Mouse (Mus musculus): Measurements from ENCODE around the gene Dnttip1.
"Not testable (repeated sequence)": the region's sequence is repeated elsewhere in the genome, so short reads cannot be mapped to it uniquely, and the experiment has no call there.

The Dnttip1 gene

DNA sequence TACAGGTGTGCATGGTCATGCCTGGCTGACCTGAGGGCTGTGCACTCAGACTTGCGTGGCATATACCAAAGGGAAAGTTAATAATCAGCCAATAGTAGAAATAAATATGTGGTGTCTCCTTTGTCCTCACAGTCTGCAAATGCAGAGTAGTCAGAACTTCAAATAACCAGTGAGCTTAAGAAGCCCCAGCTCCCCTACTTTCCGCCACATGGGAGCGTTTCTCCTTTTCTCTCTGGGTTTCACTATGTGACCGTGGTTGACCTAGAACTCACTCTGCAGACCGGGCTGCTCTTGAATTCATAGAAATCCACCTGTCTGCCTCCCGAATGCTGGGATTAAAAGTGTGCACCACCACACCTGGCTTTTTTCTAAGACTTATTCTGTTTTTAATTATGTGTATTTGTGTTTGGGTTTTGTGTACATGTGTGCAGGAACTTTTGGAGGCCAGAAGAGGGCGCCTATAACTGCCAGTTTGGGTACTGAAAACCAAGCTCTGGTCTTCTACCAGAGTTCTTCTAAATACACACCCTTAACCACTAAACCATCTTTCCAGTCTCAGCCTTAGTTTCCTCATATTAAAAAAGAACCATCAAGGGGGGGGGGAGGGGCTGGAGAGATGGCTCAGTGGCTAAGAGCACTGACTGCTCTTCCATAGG is 38.3 kb downstream of the Dnttip1 start:
- no peak for DNase-seq

DNA sequence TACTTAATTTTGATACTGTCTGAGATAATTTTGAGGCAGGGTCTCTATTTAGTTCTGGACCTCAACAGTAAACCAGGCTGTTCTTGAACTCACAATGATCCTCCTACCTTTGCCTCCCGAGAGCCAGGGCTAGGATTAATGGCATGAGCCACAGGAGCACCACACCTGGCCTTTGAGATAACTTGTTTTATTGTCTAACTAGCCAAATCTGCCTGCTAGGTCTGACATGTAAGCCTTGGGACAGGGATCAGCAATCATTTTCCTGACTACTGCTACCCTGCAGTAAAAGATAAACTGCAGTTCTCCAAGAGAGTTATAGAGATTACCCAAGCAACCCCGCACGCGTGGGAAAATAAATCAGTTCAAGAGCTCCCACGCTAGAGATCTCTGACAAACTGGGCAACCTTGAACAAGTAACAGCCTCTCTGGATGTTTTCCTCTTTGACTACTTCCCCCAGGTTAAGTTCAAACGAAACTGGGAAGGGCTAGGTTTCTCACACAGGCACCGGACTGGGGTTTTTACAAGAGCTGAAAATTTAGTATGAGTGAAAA is 39.2 kb downstream of the Dnttip1 start:
- no peak for DNase-seq

DNA sequence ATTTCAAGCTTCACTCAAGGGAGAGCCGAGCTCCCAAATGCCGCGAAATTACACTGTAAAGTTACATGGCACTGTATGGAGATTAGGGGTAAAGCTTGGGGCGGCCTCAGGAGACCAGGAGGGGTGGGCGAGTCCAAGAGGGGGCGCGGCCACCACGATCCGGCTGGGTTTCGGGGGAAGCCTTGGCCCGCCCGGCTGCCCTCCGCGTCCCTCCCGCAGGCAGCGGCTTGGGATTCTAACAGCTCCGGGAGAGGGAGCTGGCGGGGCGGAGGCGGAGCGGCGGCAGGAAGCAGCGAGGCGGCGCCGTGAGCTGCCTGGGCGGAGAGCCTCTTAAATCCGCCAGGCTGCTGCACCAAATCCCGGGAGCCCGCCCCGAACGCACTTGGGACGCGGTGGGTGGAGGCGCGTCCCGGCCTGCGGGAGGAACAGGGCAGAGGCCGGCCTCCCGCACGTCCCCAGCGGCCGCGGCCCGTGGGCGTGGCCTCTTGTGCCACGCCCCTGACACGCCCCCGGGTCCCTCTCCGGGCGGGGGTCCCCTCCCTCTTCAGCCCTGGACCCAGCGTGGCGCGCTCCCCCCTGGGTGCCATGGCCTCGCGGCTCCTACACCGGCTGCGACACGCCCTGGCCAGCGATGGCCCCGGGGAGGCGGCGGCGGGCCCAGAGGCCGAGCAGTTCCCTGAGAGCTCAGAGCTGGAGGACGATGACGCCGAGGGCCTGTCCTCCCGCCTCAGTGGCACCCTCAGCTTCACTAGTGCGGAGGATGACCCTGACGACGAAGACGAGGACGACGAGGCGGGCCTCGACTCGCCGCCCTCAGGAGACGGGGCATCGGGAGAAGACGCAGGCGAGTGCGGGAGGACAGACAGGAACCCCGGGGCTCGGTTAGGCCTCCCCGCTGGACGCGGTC is 40.0 kb downstream of the Dnttip1 start, which contains the start of gene Snx21:
Snx21 (plus strand) TSS at position 343 of the 907 bp plus-strand sequence.
- DNase-seq: peak; percentile 70

DNA sequence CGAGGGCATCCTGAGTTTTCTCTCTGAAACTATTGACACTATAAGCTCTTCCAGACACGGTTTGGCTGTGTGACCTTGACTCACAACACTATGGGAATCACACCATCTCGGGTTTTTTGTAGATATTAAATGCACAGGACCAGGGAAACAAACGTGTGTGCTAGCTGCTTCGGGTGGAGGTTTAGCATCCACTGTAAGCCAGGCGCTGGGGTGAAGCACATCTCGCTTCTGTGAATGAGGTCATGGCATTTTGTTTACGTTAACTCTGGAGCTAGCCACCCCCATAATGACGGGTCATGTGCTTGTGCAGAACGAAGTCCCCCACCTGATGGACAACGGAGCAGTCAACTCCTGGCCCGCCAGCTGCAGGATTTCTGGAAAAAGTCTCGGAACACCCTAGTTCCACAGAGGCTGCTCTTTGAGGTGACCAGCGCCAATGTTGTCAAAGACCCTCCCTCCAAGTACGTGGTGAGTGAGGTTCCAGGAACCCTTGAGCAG is 40.7 kb downstream of the Dnttip1 start:
- DNase-seq: no peak

DNA sequence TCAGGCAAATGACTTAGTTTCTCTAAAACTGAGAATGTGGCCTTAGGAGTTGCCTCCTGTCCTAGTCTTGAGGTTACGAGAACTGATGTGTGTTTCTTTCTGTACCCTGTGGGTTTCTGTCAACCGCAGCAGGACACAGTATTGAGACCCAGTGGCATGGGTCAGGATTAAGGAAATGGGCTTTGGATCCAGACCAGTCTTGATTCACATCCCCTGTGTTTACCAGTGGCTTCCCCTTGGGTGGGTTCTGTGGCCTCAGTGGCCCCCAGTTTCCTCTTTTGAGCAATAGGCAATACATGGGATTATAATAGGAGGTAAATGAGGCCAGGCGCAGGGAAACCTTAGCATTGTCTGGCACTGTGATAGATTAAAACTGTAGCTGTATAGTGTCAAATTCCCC is 41.2 kb downstream of the Dnttip1 start:
- no peak for DNase-seq

DNA sequence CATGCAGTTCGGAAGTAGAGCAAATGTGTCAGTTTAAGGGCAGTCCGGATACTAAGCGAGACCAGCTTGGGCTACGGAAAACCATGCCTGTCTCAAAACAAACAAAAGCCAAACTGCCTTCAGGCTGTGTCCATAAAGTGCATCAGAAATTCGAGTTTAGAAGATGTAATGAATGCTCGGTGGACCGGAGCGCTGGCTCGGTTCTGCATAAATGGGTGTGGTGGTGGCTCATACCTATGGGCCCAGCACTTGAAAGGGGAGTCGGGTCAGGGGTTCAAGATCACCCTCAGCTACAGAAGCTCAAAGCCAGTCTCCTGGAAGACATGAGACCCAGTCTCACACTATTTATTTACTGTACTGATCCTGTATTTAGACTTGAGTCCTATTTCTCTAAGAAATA is 42.0 kb downstream of the Dnttip1 start:
- no peak for DNase-seq

DNA sequence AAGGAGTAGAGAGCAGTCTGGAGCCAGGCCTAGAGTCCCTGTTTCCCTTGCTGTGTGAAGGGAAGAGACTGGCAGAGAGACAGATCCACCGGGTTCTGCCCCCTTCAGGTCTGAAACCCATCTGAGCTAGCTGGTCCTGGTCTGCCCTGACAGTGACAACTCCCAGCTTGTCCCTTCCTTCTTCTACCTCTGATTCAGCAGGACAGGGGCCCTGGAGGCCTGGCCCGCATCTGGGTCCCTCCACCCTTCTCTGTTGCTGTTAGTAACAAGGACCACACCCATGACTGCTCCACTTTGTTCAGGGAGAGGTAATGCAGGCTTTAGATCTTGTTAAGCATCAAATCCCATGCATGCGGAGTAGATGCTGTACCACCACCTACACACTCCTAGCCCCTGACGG is 42.6 kb downstream of the Dnttip1 start:
- DNase-seq: no peak

DNA sequence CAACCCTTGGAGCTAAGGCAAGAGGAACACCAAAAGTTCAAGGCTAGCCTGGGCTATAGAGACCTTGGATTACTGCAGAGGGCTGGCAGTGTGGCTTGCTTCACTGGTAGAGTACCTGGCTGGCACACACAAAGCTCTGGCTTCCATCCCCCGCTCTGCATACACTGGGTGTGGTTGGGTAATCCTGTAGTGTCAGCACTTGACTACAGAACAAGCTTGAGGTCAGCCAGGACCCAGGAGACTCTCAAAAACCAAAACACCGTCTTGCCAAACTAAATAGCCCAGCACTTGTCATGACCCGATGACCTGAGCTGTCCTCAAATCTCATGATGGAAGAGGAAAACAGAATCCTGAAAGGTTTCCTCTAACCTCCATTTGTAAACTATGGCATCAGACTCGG is 44.7 kb downstream of the Dnttip1 start:
- no peak for DNase-seq

DNA sequence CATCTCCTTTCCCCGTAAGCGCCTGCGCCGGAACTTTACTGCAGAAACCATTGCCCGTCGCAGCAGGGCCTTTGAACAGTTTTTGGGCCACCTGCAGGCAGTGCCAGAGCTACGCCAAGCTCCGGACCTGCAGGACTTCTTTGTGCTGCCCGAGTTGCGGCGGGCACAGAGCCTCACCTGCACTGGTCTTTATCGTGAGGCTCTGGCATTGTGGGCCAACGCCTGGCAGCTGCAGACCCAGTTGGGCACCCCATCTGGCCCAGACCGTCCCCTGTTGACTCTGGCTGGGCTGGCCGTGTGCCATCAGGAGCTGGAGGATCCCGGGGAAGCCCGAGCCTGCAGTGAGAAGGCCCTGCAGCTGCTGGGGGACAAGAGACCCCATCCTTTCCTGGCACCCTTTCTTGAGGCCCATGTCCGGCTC is 46.1 kb downstream of the Dnttip1 start:
- DNase-seq: no peak

DNA sequence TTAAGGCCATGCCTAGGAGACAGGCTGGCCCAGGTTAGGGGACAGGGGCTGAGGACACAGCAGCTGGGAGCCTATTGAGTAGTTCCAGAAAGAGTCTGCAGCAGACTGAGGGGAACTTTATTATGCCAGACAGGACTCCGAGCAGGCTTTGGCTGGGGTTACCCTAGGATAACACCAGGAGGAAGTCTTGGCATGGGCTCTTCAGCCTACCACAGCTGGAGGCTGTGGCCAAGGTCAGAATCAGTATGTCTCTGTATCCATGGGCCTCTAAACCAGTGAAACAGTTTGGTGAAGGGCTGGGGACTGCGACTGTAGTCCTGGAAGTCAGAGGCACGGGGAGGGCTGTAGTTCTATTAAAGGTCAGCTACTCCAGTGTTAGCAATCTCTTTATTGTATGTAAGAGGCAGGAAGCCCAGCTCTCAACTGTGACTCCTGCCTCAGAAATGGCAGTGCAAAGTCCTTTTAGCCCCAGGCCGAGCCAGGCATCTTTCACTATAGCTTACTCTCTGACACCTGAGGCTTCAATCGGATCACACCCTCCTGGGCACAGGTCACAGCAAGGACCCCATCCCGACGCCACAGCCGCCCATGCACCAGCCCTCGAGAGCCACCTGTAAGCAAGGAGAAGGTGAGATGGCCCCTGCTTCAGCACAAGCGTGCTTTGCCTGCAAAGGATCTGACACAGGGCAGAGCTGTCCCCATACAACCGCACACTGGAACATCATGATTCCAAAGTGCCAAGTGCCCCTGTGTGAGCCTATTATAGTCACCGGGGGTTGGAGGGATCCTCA is 46.8 kb downstream of the Dnttip1 start:
- no peak for DNase-seq

DNA sequence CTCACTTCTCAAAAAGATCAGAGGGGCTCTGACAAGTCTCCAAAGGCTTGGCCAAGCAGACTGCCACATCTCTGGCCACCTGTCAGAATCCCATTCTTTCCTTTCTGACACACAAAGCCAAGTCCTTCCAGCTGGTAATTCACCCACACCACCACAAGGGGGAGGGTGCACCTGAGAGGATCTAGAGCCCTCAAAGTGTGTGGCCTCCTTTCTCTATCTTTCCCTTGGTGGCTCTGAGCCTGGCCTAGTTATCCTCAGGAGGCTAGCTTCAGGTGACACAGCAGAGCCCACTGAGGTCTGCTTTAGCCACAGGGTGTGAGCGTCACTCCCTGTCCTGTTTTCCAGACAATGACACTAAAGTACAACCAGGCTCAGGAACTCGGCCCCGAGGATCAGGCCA is 47.5 kb downstream of the Dnttip1 start:
- DNase-seq: peak; percentile 78

DNA sequence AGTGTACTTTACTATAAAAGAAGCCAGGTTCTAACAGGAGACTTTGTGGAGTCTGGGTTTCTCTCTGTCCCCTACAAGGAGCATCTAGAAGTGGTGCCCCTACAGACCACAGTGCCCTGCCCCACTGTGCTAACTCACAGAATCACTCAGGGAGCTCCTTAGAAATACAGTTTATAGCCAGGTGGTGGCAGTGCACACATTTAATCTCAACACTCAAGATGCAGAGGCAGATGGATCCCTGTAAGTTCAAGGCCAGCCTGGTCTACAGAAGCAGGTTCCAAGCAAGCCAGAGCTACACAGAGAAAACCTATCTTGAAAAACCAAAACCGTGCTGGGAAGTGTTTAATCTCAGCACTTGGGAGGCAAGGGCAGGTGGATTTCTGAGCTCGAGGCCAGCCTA is 48.0 kb downstream of the Dnttip1 start:
- DNase-seq: peak; percentile 33

DNA sequence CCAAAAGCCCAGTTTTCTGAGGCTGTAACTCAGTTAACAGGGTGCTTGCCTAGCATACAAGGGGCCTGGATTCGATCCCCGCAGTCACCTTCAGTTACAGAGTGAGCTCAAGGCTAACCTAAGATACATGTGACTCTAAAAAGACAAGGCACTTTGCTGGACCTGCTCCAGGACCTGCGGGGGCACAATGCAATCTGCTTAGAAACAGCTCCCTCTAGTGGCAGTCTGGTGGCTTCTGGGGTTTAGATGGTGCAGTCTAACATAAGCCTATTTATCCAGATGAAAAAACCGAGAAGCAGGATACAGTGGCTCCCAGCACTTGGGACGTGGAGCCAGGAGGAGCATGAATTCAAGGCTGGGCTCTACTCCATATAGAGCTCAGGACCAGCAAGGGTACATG is 48.5 kb downstream of the Dnttip1 start:
- peak; percentile 81 for DNase-seq

DNA sequence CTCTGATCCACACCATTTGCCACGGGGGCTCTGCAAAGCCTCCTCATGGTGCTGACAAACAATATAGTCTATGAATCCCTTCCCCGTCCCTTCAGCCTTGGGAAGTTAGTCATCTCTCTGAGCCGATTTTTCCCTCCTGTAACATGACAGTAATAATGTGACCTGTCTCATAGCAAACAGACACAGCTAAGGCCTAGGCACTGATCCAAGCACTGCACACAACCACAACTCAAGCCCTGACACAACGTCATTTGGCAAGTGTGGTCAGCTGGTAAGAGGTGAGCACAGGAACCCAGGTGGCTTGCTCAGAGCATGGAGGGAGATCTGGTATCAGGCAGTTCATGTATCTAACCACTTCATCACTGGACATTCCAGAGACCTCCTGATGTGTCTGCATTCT is 50.1 kb downstream of the Dnttip1 start:
- DNase-seq: no peak

DNA sequence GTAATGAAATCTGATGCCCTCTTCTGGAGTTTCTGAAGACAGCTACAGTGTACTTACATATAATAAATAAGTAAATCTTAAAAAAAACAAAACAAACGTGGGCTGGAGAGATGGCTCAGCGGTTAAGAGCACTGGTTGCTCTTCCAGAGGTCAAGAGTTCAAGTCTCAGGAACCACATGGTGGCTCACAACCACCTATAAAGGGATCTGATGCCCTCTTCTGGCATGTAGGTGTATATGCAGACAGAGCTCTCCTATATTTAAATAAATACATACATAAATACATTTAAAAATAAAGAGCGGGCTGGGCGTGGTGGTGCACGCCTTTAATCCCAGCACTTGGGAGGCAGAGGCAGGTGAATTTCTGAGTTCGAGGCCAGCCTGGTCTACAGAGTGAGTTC is 52.8 kb downstream of the Dnttip1 start:
- not testable (repeated sequence) for DNase-seq

DNA sequence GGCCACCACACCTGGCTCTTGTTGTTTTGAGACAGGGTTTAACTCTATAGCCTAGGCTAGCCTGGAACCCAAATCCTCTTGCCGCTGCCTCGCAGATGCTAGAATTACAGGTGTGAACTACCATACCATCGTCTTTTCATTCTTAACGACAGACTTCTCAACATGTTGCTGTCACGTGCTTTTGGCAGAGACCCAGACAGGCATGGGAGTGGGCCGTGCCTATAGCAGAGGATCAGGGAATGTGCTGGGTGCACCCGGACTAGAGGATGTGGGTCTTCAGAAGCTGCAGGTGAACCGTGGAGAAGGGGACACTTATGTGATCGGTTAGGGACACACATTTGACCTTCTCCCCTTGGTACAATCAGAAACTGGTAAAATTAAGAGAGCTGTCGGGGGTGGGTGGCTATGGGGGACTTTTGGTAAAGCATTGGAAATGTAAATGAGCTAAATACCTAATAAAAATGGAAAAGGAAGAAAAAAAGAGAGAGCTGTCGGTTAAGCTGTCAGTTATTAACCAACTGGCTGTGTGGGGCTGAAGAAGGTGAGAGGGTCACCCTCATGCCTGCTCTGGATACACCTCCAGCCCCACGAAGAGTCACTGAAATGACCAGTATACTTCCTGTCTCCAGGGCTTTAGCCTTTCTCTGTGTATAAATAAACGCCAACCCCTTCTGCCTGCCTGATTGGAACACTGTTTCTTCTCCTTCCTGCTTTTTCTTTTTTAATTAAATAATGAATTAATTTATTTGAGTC is 54.6 kb downstream of the Dnttip1 start:
- no peak for DNase-seq

DNA sequence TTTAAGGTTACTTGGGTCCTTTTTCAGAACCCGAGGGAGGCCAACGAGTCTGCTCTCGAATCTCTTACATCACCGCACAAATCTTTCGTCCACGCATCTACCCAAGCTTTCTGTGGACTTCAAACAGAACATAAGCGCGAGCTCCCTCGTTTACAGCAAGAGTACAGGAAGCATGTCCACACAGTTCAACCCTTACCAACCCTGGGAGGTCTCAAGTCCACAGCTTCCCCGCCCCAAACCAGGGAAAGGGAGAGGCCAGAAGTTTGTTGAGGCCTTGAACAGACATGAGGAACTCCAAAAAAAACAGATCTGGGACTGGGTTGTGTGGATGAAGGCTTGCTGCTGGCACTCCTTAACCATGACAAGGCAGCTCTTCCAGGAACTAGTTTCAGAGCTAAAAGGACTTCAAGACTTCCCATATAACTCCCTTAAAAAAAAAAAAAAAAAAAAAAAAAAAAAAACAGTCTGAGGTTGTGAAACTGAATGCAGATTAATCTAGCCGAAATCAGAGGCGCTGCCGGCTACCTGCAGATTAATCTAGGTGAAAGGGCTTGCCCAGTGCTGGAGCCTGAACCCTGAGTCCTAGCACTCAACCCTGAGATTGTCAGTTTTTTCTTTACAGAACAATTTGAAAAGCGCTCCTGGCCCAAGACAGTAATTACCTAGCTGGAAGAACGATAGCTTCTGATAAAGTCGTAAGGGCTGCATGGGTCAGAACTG is 57.6 kb downstream of the Dnttip1 start:
- no peak for DNase-seq

DNA sequence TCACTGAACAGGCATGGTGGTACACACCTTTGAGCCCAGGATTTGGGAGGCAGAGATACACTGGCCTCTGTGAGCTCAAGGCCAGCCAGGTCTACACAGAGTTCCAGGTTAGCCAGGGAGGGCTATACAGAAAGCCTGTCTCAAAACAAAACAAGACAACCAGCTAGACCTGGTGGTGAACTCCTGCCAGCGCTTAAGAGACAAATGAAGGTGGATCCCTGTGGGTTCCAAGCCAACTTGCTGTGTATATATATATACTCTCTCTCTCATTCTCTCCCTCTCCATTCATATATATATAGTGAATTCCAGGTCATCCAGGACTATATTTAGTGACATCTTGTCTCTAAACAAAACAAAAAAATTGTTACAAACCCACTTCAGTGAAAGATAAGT is 58.1 kb downstream of the Dnttip1 start:
- no peak for DNase-seq

DNA sequence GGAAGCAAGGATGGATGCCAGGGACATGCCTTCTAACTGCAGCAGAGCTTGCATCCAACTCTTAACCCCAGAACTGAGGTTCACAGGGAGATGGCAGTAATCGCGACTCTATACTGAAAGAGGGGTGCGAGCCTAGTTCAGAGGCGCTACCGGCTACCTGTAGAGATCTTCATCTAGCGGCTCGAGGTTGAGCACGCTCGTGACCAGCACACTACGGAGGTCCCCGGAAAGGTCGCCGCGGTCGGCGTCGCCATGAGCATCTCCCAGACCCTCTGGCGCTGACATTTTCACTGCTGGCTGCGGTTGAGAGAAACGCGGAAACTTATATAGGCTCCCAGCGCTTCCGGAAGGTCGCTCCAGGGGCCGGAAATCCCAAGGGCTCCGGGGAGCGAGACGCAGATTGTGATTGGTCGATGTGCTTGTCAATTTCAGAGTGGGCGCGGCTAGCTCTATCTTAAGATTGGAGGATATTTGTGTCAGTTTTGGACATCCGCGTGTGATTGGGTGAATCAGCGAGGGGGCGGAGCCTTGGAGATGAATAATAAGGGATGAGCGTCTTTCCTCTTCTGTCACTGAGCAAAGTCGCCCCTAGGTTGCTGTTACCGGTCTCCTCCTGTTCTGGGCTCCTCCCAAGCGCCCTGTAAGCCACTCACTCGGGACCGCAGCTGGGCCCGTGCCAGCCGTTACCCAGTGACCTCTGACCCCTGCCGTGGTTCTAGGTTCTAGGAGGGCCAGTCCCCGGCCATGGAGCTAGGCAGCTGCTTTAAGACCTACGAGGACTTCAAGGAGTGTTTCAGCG is 58.9 kb downstream of the Dnttip1 start, which contains the start of the genes Acot8 and Zswim3:
Acot8 (minus strand) TSS at position 350 of the 799 bp plus-strand sequence.
Zswim3 (plus strand) TSS at position 566 of the 799 bp plus-strand sequence.
- DNase-seq: peak; percentile 99

DNA sequence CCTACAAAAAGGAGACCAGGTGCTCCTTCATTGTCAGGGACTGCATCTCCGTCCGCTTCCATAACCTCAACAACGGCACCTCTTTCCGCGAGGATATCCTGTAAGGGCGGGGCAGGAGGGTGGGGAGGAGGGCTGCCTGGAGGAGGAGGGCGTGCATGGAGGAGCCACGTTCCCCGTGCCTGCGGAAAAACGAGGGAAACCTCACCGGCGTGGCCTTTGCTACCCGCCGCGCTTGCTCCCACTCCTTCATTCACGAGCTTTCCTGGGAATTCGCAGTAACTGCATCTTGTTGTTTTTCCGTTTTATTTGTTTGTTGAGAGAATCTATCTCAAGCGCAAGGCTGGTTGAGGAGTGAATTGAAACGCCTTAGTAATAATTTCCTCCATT is 59.5 kb downstream of the Dnttip1 start:
- DNase-seq: no peak
